Mouse (Mus musculus) bone marrow macrophage, adult 2 months (primary cell): ENCODE results near the gene Cdk19. TPM values are rescaled to one million over a fixed set of nuclear protein-coding genes. Genes with fewer than 3 reads are reported as not detected.

ENCODE experiments used
- H3K27ac ChIP-seq: 2 replicates; pipeline ENCODE4 v1.5.1; 2012; ENCODE audit warnings: low read depth, low read length; ENCODE audit not compliant: insufficient read depth
- H3K4me1 ChIP-seq: 2 replicates; pipeline ENCODE4 v1.6.1; 2012; ENCODE audit warnings: low read length; ENCODE audit not compliant: control insufficient read depth, insufficient read depth
- H3K4me3 ChIP-seq: 2 replicates; pipeline ENCODE4 v1.5.1; 2012; ENCODE audit warnings: mild to moderate bottlenecking, low read length, moderate library complexity; ENCODE audit not compliant: insufficient read depth
- CTCF ChIP-seq: IDR thresholded peaks from 2 replicates; pipeline ENCODE4 v1.5.1; 2012; ENCODE audit warnings: low read depth, mild to moderate bottlenecking, low read length, moderate library complexity
- POLR2A ChIP-seq: IDR thresholded peaks from 2 replicates; pipeline ENCODE4 v1.6.1; 2012; ENCODE audit warnings: mild to moderate bottlenecking, low read depth, low read length, borderline replicate concordance
- polyA plus RNA-seq: library from polyadenylated mRNA; stranded (reverse); fragments of >200 nt; gene quantifications from 2 replicates; pipeline ENCODE4 v1.2.4, GENCODE M21; 2012; ENCODE audit not compliant: missing spikeins, insufficient read depth, insufficient read length

The Cdk19 gene
- polyA plus RNA-seq, 1 experiment: 41.2 TPM

DNA sequence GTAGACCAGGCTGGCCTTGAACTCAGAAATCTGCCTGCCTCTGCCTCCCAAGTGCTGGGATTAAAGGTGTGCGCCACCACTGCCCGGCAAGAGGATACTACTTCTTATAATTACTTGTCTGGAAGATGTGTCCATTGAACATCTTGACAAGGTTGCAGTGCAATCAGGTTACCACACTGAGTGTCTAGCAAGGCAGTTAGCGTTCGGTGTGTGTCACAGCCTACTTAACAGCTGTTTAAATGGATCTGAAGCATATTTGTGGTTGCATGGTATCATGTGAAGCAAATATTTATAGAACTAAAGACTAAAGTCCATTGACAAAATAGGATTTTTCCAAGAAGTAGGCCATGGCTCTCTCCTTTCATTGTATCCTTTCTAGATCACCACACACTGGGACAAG is 90.8 kb downstream of the Cdk19 start:
- no peak for TF ChIP-seq POLR2A
- no peak for TF ChIP-seq CTCF
- Histone ChIP-seq H3K27ac (no peak overlapping the region), H3K4me3 (no peak overlapping the region), H3K4me1 (peaks cover 28% of the 10 kb centered on the region)

DNA sequence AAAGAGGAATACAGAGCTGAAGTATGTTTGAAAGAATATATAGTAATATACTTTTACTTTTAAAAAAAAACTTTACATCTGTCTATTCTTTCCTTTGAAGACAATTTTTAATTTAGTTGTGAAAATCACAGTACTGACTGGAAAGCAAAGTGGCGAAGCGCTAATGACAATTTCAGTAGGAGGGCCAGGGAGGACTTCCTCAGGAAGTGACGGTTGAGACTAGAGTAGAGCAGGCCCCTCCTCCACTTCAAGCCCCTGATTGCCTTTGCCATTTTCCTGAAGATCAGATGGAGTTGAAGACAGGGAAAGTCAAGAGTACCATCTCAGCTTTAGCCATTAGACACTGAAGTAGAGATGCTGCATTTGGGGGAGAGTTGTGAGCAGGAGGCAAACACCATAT is 92.6 kb downstream of the Cdk19 start:
- TF ChIP-seq POLR2A (no peak), CTCF (no peak)
- H3K4me3 ChIP-seq: no peak overlapping the region
- peaks cover 33% of the 10 kb centered on the region for H3K4me1 ChIP-seq
- H3K27ac ChIP-seq: no peak overlapping the region

DNA sequence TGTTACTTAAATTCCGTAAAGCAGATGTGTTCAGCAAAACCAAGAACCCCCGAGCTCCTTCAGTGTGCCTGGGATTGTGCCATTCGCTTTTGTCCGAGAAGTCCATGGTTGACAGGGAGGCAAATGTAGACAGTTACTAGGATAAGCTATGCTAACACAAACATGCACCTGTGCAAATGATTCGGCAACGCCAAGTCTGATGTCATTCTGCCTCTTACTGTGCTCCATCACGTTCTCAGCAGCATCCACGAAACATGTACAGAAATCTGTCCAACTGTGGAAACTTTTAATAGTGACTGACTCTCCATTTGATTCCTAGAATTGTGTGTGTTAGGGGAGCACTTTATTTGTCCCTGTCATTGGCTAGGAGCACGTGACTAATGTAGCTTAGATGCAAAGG is 93.0 kb downstream of the Cdk19 start:
- H3K27ac ChIP-seq: no peak overlapping the region
- peaks cover 33% of the 10 kb centered on the region for H3K4me1 ChIP-seq
- H3K4me3 ChIP-seq: no peak overlapping the region
- TF ChIP-seq POLR2A (no peak), CTCF (no peak)

DNA sequence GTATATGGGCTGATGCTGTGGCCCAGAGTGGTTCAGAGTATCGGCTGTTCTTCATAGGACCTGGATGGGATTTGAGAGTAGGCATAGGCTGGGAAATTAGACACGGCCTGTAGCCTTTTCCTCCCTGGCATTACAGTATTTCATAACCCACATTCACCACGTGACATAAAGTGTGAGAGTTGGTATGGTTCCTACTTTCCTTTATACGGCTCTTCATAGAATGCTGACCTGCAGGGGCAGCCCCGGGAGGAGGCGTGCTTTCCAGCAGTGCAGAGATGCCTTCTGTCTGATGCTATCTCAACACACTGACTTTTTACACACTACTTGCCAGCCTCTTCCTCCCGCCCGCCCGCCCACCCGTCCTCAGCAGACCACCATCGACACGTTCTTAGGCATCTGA is 96.0 kb downstream of the Cdk19 start:
- peaks cover 41% of the 10 kb centered on the region for H3K4me1 ChIP-seq
- H3K4me3 ChIP-seq: no peak overlapping the region
- peak overlapping the region; percentile 17 for H3K27ac ChIP-seq
- TF ChIP-seq CTCF: no peak
- TF ChIP-seq POLR2A: no peak

DNA sequence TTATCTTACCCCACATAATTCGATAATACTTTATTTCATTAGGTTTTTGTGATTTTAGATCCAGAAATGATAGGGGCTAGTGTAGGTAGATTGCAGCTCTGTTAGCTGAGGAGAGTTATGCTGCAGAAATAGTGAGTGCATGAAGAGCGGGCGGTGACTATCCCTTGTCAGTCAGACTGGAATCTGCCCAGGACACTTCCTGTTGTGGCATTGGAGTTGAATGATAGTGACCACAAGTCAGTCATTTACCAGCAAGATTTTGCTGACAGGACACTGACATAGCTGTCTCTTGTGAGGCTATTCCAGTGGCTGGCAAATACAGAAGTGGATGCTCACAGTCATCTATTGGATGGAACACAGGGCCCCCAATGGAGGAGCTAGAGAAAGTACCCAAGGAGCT is 97.8 kb downstream of the Cdk19 start:
- no peak for TF ChIP-seq POLR2A
- no peak for TF ChIP-seq CTCF
- no peak overlapping the region for H3K27ac ChIP-seq
- peaks cover 36% of the 10 kb centered on the region for H3K4me1 ChIP-seq
- H3K4me3 ChIP-seq: no peak overlapping the region

DNA sequence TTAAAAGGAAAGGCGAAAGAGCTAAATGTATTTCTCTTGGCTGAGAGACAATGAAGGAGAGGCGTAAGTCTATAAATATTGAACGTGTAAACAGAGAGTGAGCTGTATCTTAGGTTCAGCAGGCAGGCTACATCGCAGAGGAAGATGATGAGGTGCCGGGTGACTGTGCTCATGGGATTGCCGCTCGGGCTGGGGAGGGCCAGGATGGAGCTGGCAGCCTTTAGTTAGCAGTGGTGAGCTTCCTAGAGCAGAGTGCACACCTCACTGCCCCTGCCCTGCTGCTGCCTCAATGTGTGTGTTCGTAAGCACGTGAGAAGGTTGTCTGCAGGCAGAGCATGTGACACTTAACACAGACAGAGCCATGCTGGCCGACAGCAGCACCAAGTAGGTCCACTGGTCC is 101.4 kb downstream of the Cdk19 start:
- no peak overlapping the region for H3K4me3 ChIP-seq

DNA sequence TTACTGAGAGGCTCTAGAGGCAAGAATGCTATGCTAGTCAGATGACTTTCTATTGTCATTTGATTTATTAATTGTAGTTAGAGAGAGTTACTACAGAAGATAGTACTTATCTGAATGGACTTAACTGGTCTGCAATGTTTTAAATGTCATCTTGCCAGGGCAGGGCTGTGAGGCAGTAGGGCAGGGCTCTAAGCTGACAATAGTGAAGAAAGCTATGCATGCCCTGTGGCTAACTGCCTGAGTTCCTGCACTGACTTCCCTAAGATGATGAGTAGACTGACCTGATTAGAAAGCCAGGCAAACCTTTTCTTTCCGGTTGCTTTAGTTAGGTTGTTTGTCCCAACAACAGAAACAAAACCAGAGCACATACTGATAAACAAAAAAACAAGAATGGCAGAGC is 102.7 kb downstream of the Cdk19 start:
- H3K27ac ChIP-seq: no peak overlapping the region
- H3K4me1 ChIP-seq: peaks cover 34% of the 10 kb centered on the region
- TF ChIP-seq POLR2A (no peak), CTCF (no peak)
- no peak overlapping the region for H3K4me3 ChIP-seq

More for the DNA sequence above, 101.4 kb downstream of the Cdk19 start:
- TF ChIP-seq CTCF: no peak
- TF ChIP-seq POLR2A: no peak
- Histone ChIP-seq H3K27ac (no peak overlapping the region), H3K4me1 (peaks cover 32% of the 10 kb centered on the region)

DNA sequence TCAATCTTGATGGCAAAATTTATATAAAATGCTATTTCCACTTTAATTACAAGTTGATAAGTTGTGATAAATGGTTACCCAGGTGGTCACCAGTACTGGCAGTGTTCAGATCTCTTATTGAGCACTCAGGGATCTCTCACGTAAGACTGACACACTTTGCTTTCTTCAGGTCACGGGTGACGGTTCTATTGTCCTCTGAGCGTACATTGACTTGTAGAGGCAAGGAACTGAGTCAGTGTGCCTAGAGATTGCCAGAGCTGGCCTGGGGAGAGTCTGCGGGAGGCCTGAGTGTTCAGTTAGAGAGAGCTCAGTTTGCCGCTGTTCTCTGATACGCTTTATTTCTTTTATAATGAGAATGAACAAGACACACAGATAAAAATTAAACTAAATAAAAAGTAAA is 104.0 kb downstream of the Cdk19 start:
- Histone ChIP-seq H3K27ac (no peak overlapping the region), H3K4me3 (no peak overlapping the region), H3K4me1 (peaks cover 34% of the 10 kb centered on the region)
- TF ChIP-seq CTCF: no peak
- no peak for TF ChIP-seq POLR2A

DNA sequence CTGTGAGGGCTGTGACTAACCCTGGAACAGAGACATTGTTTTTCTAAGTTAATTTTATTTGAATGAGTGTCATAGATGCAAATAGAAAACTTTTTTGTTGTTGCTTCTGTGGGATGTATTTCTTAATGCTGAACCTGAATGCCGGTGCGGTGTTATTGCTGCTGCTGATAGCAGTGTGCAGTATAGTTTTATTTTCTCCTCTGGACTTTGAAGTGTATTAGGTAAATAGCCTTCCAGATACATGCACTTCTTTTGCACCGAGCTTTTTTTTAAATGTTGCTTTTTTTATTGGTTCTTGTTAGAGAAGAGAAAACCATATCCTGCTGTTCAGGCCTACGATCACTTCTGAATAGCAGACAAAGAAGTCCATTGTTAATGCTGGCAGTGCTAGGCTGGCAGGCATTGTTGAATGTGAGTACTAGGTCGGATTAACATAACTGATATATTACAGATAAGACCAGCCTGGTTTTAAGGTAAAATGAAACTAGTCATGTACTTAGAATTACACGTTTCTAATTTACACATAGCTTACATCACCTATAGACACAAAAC is 104.5 kb downstream of the Cdk19 start:
- TF ChIP-seq POLR2A (no peak), CTCF (no peak)
- Histone ChIP-seq H3K4me1 (peaks cover 34% of the 10 kb centered on the region), H3K4me3 (no peak overlapping the region), H3K27ac (no peak overlapping the region)

DNA sequence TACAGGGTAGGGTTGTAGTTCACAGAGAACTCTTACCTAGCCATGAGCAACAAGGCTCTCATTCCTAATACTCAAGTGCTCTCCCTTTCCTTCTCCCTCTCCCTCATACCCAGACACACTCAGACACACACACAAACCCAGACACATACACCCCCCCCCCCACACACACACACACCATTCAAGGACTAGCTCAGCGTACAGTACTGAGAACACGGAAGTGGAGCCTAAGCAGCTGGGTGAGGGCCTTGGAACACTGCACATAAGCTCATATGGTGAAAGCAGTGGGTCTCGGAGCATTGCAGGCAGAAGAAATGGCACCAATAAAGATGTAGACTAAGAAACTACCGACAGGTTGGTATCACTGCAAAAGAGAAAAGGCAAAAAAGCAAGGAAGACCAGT is 105.2 kb downstream of the Cdk19 start:
- peaks cover 36% of the 10 kb centered on the region for H3K4me1 ChIP-seq
- no peak overlapping the region for H3K27ac ChIP-seq
- no peak for TF ChIP-seq POLR2A
- no peak for TF ChIP-seq CTCF
- no peak overlapping the region for H3K4me3 ChIP-seq

DNA sequence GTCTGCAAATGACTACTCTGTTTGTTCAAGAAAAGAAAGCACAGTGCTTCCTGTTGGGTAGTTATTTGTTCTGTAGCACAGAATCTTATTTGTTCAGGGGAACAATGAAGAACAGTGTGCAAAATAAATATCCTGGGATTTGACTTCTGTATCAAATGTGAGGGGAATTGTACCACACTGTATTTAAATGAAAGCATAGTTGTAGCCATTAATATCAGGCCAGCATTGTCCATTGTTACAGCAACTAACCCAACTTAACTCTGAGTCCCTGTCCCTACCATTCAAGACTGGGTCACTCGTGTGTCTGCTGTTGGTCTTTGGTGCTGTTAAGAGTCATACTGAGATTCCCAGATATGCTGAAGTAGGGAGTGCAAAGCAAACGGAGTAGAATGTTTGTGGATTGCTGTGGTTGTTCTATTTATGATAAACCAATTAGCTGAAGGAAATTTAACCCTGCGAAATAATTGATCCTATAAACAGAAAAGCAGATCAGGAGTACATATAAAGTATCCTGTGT is 106.8 kb downstream of the Cdk19 start:
- peaks cover 42% of the 10 kb centered on the region for H3K4me1 ChIP-seq
- no peak for TF ChIP-seq POLR2A
- TF ChIP-seq CTCF: no peak
- no peak overlapping the region for H3K27ac ChIP-seq

More for the DNA sequence above, 106.8 kb downstream of the Cdk19 start:
- H3K4me3 ChIP-seq: no peak overlapping the region
